Mouse (Mus musculus): ENCODE results near the gene Hist1h2bf.
A peak's percentile ranks its signal among the peaks of the same experiment; 100 is the strongest.
"Not testable (repeated sequence)": the region's sequence is repeated elsewhere in the genome, so short reads cannot be mapped to it uniquely, and the experiment has no call there.

DNA sequence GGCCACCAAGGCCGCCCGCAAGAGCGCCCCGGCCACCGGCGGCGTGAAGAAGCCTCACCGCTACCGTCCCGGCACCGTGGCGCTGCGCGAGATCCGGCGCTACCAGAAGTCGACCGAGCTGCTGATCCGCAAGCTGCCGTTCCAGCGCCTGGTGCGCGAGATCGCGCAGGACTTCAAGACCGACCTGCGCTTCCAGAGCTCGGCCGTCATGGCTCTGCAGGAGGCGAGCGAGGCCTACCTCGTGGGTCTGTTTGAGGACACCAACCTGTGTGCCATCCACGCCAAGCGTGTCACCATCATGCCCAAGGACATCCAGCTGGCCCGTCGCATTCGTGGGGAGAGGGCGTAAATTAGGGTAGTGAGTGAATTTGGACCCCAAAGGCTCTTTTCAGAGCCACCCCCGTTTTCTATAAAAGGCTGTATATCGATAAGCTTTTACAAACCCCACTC is 1.9 kb upstream of the Hist1h2bf start:
- TF ChIP-seq CTCF (IDR thresholded peaks at IDR 0.05; ENCODE audit: borderline replicate concordance, insufficient read depth, low read length): not testable (repeated sequence)
- peak; percentile 81 for TF ChIP-seq POLR2A (IDR thresholded peaks at IDR 0.05; ENCODE audit: low read depth, low read length)
